Mouse (Mus musculus) kidney, embryonic 14.5 days (tissue): ENCODE data around the gene Thbs1. TPM values are rescaled to one million over a fixed set of nuclear protein-coding genes. Genes with fewer than 3 reads are reported as not detected.
"Not testable (repeated sequence)": the region's sequence is repeated elsewhere in the genome, so short reads cannot be mapped to it uniquely, and the experiment has no call there.

Source experiments
- ATAC-seq: fragments of 200-750 bp; cut with Nextera tagmentation; 2 replicates; pipeline ENCODE4 v1.8.0; 2017; ENCODE audit warnings: moderate number of reproducible peaks, mild to moderate bottlenecking, moderate TSS enrichment, moderate library complexity; ENCODE audit not compliant: low FRiP score, low TSS enrichment
- H3K27ac ChIP-seq: fragments of 300-500 bp; sonication (generic); 2 replicates; pipeline ENCODE4 v1.5.1; 2014; ENCODE audit warnings: low read depth, mild to moderate bottlenecking, low read length, moderate library complexity, mixed read lengths
- H3K27me3 ChIP-seq: fragments of 300-500 bp; sonication (generic); 2 replicates; pipeline ENCODE4 v1.6.1; 2014; ENCODE audit warnings: mild to moderate bottlenecking, low read length; ENCODE audit not compliant: control insufficient read depth, insufficient read depth
- H3K36me3 ChIP-seq: fragments of 300-500 bp; sonication (generic); 2 replicates; pipeline ENCODE4 v1.6.1; 2014; ENCODE audit warnings: low read length, mixed read lengths; ENCODE audit not compliant: control insufficient read depth, insufficient read depth
- H3K4me1 ChIP-seq: fragments of 300-500 bp; sonication (generic); 2 replicates; pipeline ENCODE4 v1.6.1; 2014; ENCODE audit warnings: low read length, mixed read lengths; ENCODE audit not compliant: control insufficient read depth, insufficient read depth
- H3K4me2 ChIP-seq: fragments of 300-500 bp; sonication (generic); replicated peaks from 2 replicates; pipeline ENCODE4 v1.6.1; 2014; ENCODE audit warnings: low read depth, mild to moderate bottlenecking, low read length
- H3K4me3 ChIP-seq: fragments of 300-500 bp; sonication (generic); 2 replicates; pipeline ENCODE4 v1.5.1; 2014; ENCODE audit warnings: mild to moderate bottlenecking, low read length
- H3K9ac ChIP-seq: fragments of 300-500 bp; sonication (generic); 2 replicates; pipeline ENCODE4 v1.6.1; 2014; ENCODE audit warnings: low read depth, mild to moderate bottlenecking, low read length, moderate library complexity
- H3K9me3 ChIP-seq: fragments of 300-500 bp; sonication (generic); 2 replicates; pipeline ENCODE4 v1.6.1; 2016; ENCODE audit warnings: low read length; ENCODE audit not compliant: control insufficient read depth
- WGBS: fragments of 180-500 bp; shearing (Covaris S2); extraction: QIAGEN DNeasy Blood & Tissue Kit; methylation state at CpG from one replicate; pipeline ENCODE4 v1.1.7; 2014; 5-methylcytosine and 5-hydroxymethylcytosine counted together
- polyA plus RNA-seq: library from polyadenylated mRNA; unstranded; fragments of >200 nt; fragmentation: Nextera tagmentation; extraction: Ambion mirVana; gene quantifications from 2 replicates; pipeline ENCODE4 v1.2.1, GENCODE M21; 2014

Gene Thbs1
- polyA plus RNA-seq, 1 experiment from 2014 or later, result 23.8 TPM

DNA sequence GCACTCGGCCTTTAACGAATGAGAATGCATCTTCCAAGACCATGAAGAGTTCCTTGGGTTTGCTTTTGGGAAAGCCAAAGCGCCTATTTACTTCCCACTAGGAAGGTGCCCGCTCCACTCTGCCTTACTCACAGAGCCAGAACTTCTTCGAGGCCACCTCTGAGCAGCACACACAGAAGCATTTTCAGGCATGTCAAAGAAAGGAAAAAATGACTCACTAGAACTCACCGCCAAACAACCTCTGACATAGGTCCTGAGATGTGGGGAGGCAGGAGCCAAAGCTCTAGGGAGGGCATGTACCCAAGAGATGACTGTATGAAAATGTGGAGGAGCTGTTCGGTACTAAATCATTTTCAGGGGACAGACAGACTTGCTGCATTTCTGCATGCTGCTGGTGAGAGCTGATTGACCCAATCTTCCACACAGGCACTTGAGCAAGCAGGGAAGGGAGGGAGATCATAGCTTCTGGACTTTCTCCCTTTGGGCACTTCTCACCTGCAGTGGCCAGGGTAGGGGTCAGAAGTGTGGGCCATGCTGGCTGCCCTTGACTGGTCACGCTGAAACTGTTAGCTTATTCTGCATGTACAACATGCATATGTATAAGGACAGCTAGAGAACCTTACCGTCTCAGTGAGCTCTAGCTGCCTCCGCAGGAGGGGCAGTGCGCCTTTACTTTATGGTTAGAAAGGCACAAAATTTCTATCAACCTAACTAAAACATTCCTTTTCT, 13.7 kb downstream of the Thbs1 start:
- Histone ChIP-seq H3K27me3 (no peaks in the 10 kb centered on the region), H3K27ac (no peak overlapping the region; the same call in 1 of the 2 replicates), H3K9ac (no peak overlapping the region), H3K36me3 (peaks cover 45% of the 10 kb centered on the region), H3K4me2 (no peak overlapping the region), H3K4me1 (peaks cover 23% of the 10 kb centered on the region), H3K9me3 (no peaks in the 10 kb centered on the region), H3K4me3 (no peak overlapping the region)
- 63% methylated on average over 11 of the region's 11 CpGs for WGBS
- peak; percentile 60 for ATAC-seq

DNA sequence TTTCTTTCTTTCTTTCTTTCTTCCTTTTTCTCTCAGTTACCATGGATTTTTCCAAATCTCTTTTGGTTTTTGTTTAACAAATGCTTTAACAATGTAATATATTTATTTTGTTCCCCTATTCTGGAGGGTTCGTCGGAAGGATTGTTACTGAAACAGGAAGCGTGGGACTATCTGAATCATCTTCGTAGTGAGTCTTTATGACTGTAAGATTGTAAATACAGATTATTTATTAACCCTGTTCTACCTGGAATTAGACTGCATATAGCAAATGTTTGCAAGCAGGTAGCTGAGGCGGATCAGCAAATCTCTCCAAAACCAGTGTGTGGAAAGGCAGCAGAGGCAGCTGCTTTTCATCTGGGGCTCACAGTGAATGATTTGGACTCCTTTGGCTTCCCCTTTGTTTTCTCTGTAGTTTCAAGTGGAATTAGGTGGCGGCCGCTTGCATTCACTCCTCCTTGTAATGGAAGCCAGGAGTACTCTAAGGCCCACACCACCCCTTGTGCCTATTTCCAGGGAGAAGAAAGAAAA, 14.3 kb downstream of the Thbs1 start:
- no peak overlapping the region; the same call in 1 of the 2 replicates for H3K27ac ChIP-seq
- H3K4me1 ChIP-seq, result peaks cover 23% of the 10 kb centered on the region
- H3K4me3 ChIP-seq, result no peak overlapping the region
- no peaks in the 10 kb centered on the region for H3K27me3 ChIP-seq
- no peak overlapping the region for H3K4me2 ChIP-seq
- H3K36me3 ChIP-seq, result peaks cover 38% of the 10 kb centered on the region
- no peak overlapping the region for H3K9ac ChIP-seq
- no peak for ATAC-seq
- WGBS, result 51% methylated on average over 7 of the region's 7 CpGs
- H3K9me3 ChIP-seq, result no peaks in the 10 kb centered on the region

DNA sequence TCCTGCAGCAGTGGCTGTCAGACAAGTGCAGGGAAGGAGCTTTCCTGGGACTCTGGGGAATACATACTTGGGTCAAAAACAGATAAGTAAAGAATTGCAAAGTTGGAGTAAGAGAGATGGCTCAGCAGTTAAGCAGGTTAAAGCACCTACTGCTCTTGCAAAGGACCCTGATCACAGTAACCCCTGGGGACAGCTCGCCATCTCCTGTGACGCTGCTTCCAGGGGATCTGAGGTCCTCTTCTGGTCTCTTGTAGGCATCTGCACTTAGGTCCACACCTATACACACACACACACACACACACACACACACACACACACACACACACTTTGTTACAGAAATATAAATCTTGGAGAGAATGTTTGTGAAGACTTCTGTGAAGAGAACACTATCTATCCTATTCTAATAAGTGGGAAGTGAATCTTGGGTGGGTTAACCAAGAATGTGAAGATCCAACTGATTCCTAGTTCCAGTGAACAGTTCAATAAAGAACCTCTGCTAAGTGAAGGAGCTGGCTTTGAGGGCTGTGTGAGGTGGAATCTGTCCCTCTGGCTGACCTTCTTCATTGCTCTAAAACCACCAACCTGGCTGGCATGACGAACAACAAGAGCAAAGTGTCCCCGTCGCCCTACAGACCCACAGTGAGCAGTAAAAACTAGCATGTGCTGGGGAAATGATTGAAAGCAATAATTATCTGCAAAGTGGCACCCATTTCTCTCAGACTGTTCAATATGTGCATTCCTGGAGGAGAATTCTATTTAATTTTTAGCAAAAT, 16.0 kb downstream of the Thbs1 start:
- WGBS, result 79% methylated on average over 5 of the region's 5 CpGs
- H3K4me2 ChIP-seq, result no peak overlapping the region
- peaks cover 23% of the 10 kb centered on the region for H3K4me1 ChIP-seq
- no peak overlapping the region for H3K27ac ChIP-seq
- no peaks in the 10 kb centered on the region for H3K9me3 ChIP-seq
- no peaks in the 10 kb centered on the region for H3K27me3 ChIP-seq
- ATAC-seq, result no peak
- peaks cover 27% of the 10 kb centered on the region for H3K36me3 ChIP-seq
- H3K4me3 ChIP-seq, result no peak overlapping the region
- H3K9ac ChIP-seq, result no peak overlapping the region

GRCm38 (mm10) chr2:118128313-118128712, 16.6 kb downstream of the Thbs1 start:
- no peak for ATAC-seq
- Histone ChIP-seq H3K36me3 (peaks cover 22% of the 10 kb centered on the region), H3K9me3 (no peaks in the 10 kb centered on the region), H3K27ac (no peak overlapping the region), H3K4me2 (no peak overlapping the region), H3K4me3 (no peak overlapping the region), H3K4me1 (peaks cover 23% of the 10 kb centered on the region), H3K27me3 (no peaks in the 10 kb centered on the region), H3K9ac (no peak overlapping the region)
- WGBS, result 22% methylated on average over 3 of the region's 3 CpGs

DNA sequence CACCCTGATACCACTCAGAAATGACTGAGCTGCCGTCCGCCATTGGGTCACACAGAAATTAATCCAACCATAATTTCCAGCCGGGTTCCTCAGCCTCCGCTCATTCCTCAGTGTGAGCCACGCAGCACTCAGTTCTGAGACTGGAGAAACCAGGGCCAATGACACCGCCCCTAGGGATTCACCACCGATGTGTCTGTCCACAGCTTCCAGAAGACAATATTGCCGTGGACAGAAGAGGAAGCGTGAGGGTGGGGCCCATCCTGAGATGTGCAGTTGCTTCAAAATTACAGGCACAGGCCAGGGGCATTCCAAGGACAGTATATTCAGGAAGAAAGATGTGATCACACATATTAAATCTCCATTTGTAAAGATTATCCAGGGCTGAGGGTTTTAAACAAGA, 25.4 kb downstream of the Thbs1 start:
- 88% methylated on average over 9 of the region's 9 CpGs for WGBS
- no peak overlapping the region for H3K4me2 ChIP-seq
- no peak overlapping the region for H3K9ac ChIP-seq
- no peak for ATAC-seq
- H3K27ac ChIP-seq, result no peak overlapping the region
- no peaks in the 10 kb centered on the region for H3K9me3 ChIP-seq
- H3K36me3 ChIP-seq, result no peaks in the 10 kb centered on the region
- no peaks in the 10 kb centered on the region for H3K27me3 ChIP-seq
- no peak overlapping the region for H3K4me3 ChIP-seq
- no peaks in the 10 kb centered on the region for H3K4me1 ChIP-seq

GRCm38 (mm10) chr2:118137776-118138175, 26.1 kb downstream of the Thbs1 start:
- H3K9me3 ChIP-seq, result no peaks in the 10 kb centered on the region
- 86% methylated on average over 2 of the region's 2 CpGs for WGBS
- H3K9ac ChIP-seq, result no peak overlapping the region
- H3K27me3 ChIP-seq, result no peaks in the 10 kb centered on the region
- H3K27ac ChIP-seq, result no peak overlapping the region
- H3K4me2 ChIP-seq, result no peak overlapping the region
- ATAC-seq, result no peak
- no peaks in the 10 kb centered on the region for H3K36me3 ChIP-seq
- no peaks in the 10 kb centered on the region for H3K4me1 ChIP-seq
- no peak overlapping the region for H3K4me3 ChIP-seq

GRCm38 (mm10) chr2:118139261-118139660, 27.6 kb downstream of the Thbs1 start:
- H3K36me3 ChIP-seq, result no peaks in the 10 kb centered on the region
- no peaks in the 10 kb centered on the region for H3K9me3 ChIP-seq
- H3K4me2 ChIP-seq, result no peak overlapping the region
- WGBS, result 79% methylated on average over 6 of the region's 6 CpGs
- H3K27me3 ChIP-seq, result no peaks in the 10 kb centered on the region
- no peaks in the 10 kb centered on the region for H3K4me1 ChIP-seq
- H3K27ac ChIP-seq, result no peak overlapping the region
- ATAC-seq, result no peak
- no peak overlapping the region for H3K9ac ChIP-seq
- no peak overlapping the region for H3K4me3 ChIP-seq

GRCm38 (mm10) chr2:118141651-118142050, 30.0 kb downstream of the Thbs1 start:
- no peak overlapping the region for H3K4me3 ChIP-seq
- no peaks in the 10 kb centered on the region for H3K9me3 ChIP-seq
- H3K27ac ChIP-seq, result no peak overlapping the region
- no peak for ATAC-seq
- 90% methylated on average over 10 of the region's 10 CpGs for WGBS
- no peaks in the 10 kb centered on the region for H3K4me1 ChIP-seq
- H3K9ac ChIP-seq, result no peak overlapping the region
- no peaks in the 10 kb centered on the region for H3K36me3 ChIP-seq
- H3K4me2 ChIP-seq, result no peak overlapping the region
- H3K27me3 ChIP-seq, result no peaks in the 10 kb centered on the region

DNA sequence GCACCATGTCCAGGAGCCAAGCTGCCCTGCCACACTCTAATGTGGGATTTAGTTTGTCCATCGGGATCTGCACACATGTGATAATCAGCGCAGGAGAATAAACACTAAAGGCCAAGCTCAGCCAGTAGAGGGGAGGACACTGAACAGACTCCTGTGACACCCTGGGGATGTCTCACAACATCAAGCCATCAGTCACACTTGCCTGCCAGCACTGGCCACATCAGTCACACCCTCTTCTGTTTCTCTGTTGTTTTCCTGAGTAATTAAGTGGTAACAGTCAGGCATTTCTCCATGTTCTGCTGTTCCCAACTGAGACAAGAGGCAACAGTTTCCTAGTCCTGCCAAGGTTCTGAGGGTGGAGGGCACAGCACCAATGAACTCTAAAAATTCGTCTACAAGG, 36.1 kb downstream of the Thbs1 start:
- not testable (repeated sequence) for H3K4me2 ChIP-seq, ATAC-seq, H3K27ac ChIP-seq, H3K36me3 ChIP-seq, H3K4me3 ChIP-seq, H3K9ac ChIP-seq, H3K27me3 ChIP-seq, H3K4me1 ChIP-seq, H3K9me3 ChIP-seq
- 45% methylated on average over 3 of the region's 3 CpGs for WGBS
